Mouse (Mus musculus) ZHBTc4 (cell line): ENCODE measurements around the gene Ift74.
"Not testable (repeated sequence)": the region's sequence is repeated elsewhere in the genome, so short reads cannot be mapped to it uniquely, and the experiment has no call there.

ENCODE experiments used
- DNase-seq: peaks from one replicate; pipeline ENCODE4 v3.0.0-alpha.2; 2011; ENCODE audit warnings: low read depth, low spot score

Gene Ift74

DNA sequence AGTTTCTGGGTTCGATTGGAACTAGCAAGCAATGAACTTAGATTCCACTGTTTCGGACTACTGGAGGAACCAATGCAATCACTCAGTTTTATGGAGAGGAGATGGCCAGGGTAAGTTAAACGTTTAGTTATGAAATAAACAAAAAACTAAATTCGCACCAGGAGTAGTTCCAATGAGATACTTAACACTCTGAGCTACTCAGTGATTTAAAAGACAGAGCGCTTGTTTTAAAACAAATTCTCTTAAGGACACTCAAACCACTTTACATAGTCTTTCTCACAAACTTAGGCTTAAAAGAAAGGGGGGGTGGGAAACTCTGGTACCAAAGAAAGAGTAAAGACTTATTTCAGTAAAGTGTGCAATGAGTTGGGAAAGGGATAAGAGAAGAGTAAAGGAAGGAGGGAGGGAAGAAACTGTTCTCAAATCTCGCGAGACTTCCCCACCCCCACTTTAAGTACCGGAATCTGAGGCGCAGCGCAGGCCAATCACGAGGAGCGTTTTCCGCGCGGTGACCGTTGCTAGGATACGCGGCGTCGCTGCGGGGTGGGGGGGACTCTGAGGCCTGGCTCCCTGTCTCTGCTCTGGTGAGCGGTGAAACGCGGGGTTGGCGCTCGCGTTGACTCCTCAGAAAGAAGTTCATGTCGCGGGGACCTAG, at the start of gene Ift74:
Gene Ift74 (plus strand): TSS at position 520 of the 655 bp plus-strand sequence.
- peak; percentile 98 for DNase-seq

DNA sequence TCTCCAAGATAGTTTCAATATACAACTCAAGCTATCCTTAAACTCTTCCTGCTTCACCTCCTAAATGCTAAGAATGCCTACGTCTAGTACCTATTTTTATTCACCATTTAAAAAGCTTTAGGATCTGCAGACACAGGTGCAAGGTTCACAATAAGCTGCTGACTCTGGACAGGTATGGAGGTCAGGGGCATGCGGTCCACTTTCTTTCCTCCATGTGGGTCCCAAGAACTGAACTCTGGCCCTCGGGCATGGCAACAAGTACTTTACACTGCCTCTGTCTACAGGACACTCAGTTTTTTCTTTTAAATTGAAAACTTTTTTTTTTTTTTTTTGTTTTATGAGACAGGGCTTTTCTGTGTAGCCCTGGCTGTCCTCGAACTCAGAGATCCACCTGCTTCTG, 41.6 kb upstream of the Ift74 start:
- DNase-seq: no peak

DNA sequence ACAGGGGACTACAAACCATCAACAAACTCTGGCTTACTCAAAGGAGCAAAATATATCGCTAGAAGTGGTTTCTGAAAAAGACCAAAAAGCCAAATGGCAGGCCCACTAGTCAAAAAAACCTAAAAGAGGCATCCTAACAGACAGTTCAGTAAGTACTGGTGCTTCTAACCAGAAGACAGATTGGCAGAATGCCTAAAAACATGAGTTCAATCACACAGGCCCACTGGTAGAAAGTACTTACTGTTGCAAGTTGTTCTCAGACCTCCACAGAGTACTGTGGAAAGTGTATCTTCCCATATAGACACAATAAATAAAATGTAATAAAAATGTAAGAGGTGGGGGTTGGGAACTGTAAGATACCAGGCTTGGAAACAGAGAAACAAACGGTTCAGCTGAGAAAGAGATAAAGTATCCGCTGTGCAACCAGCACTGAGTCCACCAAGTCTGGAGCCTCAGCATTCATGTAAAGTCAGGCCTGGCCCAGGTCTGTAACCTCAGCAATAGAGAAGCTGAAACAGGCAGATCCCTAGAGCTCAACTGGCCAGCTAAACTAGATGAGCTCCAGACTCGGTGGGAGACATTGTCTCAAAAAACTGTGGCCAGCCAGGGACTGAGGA, 22.4 kb upstream of the Ift74 start:
- no peak for DNase-seq

DNA sequence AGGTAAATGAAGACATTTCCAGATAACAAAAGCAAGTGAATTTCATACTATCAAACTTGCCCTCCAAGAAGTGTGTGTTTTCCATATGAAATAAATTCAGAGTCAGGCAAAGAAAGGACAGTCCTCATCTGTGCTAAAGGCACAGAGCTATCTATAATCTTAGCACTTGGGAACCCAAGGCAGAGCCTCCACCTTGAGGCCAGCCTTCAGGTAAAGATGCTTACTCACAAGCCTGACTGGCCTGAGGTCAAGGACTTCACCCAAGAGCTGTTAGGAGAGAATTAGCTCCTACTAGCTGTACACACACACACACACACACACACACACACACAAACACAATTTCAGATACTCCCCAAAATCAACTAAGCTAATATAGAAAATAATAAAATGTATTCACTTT, 21.6 kb upstream of the Ift74 start:
- no peak for DNase-seq

DNA sequence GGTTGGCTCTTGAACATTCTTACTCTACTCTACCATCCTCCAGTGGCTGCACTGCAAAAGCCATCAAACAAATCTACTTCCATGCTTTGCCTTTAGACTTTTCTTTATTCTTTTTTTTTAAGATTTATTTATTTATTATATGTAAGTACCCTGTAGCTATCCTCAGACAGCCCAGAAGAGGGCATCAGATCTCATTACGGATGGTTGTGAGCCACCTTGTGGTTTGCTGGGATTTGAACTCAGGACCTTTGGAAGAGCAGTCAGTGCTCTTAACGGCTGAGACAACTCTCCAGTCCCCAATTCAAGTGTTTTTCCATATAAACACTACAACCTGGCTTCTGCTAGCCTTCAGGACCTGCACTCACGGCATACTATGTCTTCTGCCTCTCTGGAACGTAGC, 12.9 kb upstream of the Ift74 start:
- DNase-seq: peak; percentile 40

DNA sequence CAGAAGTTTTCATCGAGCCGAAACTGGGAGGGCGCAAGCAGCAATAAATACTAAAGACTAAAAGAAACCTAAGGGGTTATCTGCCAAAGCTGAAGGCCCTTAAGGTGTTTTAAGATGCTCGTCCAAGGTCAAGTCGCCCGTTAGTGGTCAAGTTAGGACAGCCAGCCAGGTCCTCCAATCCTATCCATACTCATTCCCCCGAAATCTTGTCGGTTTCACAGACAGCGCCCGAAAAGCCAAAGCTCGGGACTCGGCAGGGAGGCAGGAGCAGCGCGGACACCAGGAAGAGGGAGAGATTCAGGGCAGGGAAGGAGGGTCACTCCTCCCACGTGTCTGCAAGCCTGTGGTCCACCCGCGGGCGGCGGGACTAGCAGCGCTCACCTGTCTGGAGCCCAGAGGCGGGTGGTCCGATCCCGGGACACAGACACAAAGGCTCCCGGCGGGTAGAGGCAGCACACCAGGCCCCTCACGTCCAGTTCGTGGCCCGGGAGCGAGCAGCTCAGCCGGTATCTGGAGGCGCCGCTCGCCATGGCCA, 11.7 kb upstream of the Ift74 start:
- no peak for DNase-seq

DNA sequence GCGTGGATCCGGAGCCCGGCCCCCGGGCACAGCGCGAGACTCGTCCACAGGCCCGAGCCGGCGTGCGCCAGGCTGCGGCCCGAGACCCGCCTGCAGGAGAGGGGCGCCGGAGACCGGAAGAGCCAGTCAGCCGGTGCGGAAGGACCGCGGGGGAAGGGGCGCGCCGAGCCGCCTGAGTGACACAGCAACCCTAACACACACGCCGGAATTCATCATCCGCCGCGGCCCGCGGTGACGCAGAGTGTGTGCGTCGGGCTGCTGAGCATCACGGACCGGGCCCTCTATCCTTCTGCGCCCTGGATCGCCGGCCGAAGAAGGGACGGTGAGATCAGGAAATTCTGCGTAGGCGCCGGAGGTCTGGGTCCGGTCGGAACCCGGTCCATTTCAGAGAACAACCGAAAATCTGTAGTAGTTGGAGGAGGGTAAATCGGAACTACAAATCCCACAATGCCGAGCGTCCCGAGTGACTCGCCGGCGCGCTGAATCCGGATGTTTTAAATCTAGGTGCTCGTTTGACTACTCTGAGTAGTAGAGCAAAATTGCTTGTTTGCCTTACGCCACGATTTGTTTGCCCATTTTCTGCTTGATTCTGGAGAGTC, 11.2 kb upstream of the Ift74 start, which contains the start of gene Plaa:
Gene Plaa (minus strand): TSS at position 214 of the 599 bp plus-strand sequence.
- peak; percentile 95 for DNase-seq

DNA sequence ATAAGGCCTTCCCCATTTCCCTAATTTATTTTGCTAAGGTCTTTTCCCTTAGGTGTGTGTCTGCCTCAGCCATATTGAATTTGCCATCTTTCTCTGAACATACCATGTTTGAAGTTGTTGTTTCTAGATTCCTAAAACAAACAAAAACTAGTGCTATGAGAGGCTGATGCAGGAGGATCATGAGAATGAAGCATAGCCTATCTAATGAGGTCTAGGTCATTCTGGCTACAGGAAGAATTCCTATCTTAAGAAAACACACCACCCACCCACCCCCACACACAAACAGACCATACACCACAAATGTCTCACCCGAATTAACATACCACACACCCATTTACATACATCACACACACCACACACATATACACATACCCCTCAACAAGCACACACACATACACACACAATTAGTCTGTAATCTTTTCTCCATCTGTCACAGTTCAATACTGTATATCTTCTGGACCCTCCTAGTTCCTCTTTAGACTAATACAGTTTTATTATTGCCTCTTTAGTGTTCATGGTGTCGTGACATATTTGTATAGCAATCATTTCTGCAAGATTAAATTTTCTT, 9.8 kb upstream of the Ift74 start:
- no peak for DNase-seq

DNA sequence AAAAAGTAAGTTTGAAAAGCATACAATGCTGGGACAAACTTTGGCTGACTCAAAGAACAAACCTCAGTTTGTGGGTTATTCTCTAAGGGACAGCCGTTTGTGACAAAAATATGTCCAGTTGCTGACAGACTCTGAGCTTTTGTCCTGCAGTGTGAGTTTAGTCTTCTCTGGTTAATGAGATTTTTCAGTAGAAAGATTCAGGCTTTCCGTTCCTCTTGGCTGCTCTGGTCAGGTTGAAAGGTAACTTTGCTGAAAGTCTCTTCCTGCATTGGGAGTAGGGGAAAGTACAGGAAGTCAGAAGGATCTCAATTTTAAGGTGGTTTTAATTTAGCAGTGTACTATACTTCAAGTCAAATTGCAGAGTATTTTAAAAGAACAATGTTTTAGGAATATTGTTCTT, 8.7 kb upstream of the Ift74 start:
- DNase-seq: no peak

DNA sequence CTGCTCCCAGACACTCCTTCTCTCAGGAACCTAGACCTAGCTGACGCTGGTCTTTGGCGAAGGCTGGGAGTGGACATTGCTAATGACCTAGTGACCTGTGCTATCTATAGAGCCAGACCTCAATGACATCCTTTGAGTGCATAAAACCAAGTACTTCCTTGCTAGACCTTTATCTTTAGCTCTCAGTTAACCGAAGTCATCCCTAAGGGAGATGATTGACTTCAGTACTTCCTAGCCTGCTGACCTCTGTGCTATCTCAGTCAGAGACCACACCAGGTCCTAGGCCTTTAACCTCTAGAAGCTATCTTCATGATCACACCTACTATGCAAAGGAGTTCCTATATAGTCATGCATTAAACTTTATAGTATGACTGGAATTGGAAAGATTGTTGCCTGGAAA, 4.0 kb upstream of the Ift74 start:
- no peak for DNase-seq

DNA sequence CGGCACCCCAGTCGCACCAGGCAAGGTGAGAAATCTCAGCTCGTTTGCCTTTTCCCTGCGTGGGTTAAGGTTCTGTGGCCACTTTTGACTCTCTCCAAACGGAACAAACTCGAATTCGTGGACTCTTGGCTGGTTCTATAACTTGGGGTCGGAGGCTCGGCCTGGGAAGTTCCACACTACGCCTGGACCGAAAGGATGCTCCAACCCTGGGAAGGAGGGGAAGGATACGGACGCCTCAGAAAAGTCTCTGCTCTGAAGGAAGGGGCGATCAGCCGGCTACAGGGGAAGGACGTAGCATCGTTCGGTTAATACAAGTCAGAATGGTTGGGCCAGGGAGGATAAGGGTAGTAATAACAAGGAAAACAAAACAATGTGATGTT, 326 bp downstream of the Ift74 start:
- no peak for DNase-seq

DNA sequence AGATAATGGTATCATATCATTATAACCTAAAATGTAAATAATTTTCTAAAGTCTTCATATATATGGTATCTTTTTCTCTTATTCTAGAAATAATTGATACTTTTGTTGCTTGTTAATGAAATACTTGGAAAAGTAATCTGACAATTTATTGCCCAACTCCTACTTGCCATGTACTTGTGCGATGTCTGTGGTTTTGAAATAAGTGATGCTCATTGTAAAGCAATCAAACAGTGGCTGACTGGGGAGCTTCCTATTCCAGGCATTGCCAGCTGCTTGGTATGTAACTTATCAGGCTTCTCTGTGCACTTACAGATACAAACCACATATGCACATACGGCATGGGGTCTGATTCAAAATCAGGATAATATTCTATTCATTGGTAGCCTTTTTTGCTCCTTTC, 5.8 kb downstream of the Ift74 start:
- no peak for DNase-seq

DNA sequence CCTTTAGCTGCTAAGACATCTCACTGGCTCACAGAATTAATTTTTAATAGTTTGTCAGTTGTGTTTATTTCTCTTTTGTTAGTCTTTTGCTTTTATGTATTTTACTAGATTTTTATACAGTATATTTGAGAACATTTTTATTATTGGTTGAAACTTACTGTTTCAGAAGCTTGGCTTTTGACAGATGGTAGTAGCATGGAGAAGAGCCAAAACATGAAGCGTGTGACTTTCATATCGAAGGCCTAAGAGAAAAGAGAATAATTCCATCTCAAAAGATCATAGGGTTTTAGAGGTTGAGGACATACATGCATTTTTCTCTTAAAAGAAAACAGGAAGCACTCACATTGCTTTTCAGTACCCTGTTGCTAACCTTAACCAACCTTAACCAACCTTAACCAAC, 28.9 kb downstream of the Ift74 start:
- DNase-seq: no peak

DNA sequence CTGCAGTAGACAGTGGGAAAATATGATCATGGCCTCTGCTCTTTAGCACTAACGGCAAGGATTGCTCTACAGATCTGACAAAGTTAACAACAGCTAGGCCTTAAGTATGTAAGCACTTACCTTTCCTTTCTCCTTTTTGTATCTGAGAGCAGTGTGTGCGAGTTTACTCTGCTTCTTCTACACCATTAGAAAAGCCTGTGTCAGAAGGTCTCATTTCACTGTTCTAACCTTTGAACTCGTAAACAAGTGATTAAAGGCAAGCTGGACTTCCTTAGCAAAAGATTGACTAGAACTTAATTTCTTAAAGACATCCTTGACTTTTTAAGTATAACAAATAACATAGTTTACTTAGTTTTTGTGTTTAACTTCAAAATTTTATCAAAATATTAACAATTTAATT, 35.6 kb downstream of the Ift74 start, which contains the start of gene Lrrc19:
Gene Lrrc19 (minus strand): TSS at position 225 of the 400 bp plus-strand sequence.
- no peak for DNase-seq

DNA sequence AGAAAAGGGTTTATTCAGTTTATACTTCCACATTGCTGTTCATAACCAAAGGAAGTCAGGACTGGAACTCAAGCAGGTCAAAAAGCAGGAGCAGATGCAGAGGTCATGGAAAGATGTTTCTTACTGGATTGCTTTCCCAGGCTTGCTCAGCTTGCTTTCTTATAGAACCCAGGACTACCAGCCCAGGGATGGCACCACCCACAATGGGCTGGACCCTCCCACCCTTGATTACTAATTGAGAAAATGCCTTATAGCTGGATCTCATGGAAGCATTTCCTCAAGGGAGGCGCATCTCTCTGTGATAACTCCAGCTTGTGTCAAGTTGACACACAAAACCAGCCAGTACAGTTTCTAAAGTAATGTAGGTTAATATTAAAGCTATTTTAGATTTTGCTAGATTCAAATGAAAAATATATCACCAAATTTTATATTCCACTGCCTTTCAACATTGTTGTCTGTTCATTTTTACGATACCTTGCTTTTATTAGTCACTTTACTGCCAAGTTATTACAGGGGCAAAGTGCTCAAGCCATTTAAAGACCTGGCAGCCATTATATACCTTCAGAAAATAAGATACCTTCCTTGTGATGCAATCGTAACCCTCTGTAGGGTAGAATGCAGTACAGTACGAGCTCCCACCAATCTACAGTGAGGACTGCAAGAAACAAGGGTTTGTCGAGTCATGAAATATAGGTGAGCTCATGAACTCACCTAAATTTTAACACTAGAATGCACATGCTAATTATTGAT, 36.3 kb downstream of the Ift74 start:
- DNase-seq: not testable (repeated sequence)

DNA sequence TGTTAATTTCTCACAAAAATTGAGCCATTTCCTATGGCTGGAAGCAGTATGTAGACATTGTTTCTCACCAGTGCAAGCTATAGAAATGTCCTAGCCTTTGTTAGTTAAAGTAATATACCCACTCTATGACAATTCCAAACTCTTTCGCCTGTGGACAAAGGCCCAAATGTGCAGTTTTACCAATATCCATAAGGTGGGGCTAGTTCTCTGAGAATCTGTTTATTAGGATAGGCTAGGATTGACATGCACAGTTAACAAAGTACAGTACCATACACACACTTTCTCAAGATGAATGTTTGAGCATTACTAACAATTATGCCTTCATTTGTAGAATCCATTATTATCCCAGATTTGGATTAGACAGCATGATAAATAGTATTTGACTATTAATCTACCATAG, 55.4 kb downstream of the Ift74 start:
- DNase-seq: peak; percentile 44

DNA sequence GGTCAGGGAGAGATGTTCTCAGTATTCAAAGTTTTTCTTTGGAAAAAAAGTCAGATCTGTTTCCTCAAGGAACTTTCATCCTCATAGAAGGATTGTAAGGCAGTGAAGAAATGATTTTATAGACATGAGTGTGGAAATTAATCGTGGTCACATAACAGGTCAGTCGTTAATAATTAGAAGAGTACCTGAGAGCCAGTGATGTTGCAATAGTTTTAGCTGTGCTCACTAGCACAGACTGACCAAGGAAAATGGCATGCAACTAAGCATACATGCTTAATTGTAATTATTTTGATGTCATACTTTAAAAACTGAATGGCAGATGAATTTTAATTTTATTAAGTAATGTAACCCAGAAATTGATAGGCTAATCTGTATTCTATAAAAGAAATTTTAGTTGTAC, 66.4 kb downstream of the Ift74 start:
- no peak for DNase-seq

DNA sequence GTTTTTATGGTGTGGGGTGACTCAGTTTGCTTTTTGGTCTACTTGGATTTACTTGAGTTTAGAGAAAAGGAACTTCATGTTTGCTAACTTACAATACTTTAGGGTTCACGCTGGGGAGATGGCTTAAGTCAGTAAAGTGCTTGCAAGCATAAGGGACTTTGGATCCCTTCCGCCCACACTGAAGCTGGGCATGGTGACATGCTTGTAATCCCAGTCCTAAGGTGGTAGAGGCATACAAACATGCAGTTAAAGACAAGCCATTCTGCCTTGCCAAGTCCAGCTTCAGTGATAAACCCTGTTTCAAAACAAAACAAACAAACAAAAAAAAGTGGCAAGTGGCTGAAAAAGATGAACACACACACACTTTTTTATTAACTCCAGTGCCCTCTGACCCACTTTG, 66.9 kb downstream of the Ift74 start:
- no peak for DNase-seq

DNA sequence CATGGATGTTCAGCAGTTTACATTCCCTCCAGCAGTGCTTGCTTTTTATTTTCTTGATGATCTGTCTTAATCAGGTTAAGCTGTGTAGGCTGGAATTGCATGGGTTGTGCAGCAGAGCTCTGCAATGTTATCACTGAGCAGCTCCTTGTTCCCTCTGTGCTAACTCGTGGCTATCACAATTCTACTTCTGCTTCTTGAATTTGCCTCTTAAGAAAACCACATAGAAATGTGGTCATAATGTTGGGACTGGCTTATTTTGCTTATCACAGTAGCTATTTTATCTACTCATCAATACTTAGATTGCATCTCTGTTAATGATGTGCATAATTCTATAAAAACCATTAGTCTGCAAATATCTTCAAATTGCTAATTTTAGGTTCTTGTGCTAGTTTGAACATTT, 67.7 kb downstream of the Ift74 start:
- DNase-seq: no peak

DNA sequence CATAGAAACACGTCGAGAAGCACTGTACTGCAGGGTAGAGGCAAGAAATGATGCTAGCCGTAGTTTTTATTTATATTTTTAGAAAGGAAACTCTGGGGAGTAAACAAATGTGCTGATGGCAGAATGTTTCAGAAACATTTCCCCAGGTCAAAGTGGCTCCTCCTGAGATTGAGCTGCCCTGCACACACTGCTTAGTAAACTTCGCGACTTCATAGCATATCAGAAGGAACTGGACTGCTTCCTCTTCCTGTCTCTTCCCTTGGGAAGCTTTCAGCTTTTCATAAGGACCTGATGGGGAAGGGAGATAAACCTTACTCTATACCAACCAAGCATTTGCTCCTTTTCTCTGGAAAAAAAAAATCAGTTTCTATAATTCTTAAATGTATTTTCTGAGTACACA, 69.0 kb downstream of the Ift74 start:
- DNase-seq: no peak

DNA sequence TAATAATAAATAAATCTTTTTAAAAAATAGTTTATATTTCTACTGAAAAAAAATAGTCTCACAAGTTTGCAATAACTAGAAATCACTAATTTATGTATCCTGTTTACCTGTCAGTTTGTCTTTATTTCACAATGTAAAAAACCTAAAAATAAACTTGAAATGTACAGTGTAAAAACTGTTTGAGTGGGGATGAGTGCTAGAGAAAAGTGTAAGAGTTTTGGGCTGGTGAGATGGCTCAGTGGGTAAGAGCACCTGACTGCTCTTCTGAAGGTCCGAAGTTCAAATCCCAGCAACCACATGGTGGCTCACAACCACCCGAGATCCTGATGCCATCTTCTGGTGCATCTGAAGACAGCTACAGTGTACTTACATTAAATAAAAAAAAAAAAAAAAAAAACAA, 75.5 kb downstream of the Ift74 start:
- not testable (repeated sequence) for DNase-seq

DNA sequence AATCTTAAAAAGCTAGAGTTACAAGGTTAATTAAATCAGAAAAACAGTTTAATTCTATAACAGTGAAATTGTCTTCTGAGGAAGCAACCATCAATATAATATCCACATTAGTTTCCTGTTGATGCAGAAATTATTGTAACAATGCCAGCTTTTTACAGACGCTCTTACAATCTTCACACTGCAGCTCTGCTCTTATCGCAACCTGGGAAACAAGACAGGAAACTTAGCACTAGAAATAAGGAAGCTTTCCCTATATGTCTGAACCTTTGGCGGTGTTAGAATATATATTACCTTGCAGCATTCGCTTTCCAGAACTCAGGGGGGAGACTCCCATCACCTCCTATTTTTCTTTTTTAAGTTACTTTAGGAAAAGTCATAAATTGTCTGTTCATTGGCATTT, 76.8 kb downstream of the Ift74 start:
- DNase-seq: no peak
